Mouse (Mus musculus) thymus, adult 18-20 months (tissue): ENCODE data around the gene Ptgs1.

Experiments used
- DNase-seq, 2 experiments: peaks; one replicate each; pipeline ENCODE4 v3.0.0; 2022; ENCODE audit warnings: mixed read lengths in 2 of 2

Ptgs1 gene

GRCm38 (mm10) chr2:36215203-36215739 is 15.0 kb upstream of the Ptgs1 start:
- DNase-seq: no peak

GRCm38 (mm10) chr2:36216546-36216945 is 13.7 kb upstream of the Ptgs1 start:
- no peak for DNase-seq

GRCm38 (mm10) chr2:36216953-36217573 is 13.2 kb upstream of the Ptgs1 start:
- DNase-seq: no peak

GRCm38 (mm10) chr2:36217692-36218233 is 12.5 kb upstream of the Ptgs1 start:
- no peak for DNase-seq

- DNase-seq: no peak
Observed at GRCm38 (mm10) chr2:36220106-36220505, 10.1 kb upstream of the Ptgs1 start.

- no peak for DNase-seq
Observed at GRCm38 (mm10) chr2:36220891-36221290, 9.3 kb upstream of the Ptgs1 start.

GRCm38 (mm10) chr2:36222168-36222848 is 7.9 kb upstream of the Ptgs1 start:
- DNase-seq: no peak

- no peak for DNase-seq
Observed at GRCm38 (mm10) chr2:36223436-36223835, 6.8 kb upstream of the Ptgs1 start.

- DNase-seq: no peak
Observed at GRCm38 (mm10) chr2:36224153-36224552, 6.1 kb upstream of the Ptgs1 start.

GRCm38 (mm10) chr2:36224599-36224998 is 5.6 kb upstream of the Ptgs1 start:
- DNase-seq: no peak

GRCm38 (mm10) chr2:36230967-36231366 is 741 bp downstream of the Ptgs1 start:
- DNase-seq: no peak

- DNase-seq: no peak
Observed at GRCm38 (mm10) chr2:36234526-36235368, 4.5 kb downstream of the Ptgs1 start.

- no peak for DNase-seq
Observed at GRCm38 (mm10) chr2:36235917-36236316, 5.7 kb downstream of the Ptgs1 start.

- DNase-seq: no peak
Observed at GRCm38 (mm10) chr2:36236889-36237288, 6.7 kb downstream of the Ptgs1 start.

GRCm38 (mm10) chr2:36237557-36237956 is 7.3 kb downstream of the Ptgs1 start:
- no peak for DNase-seq

GRCm38 (mm10) chr2:36238467-36238866 is 8.2 kb downstream of the Ptgs1 start:
- no peak for DNase-seq

GRCm38 (mm10) chr2:36238951-36239350 is 8.7 kb downstream of the Ptgs1 start:
- no peak for DNase-seq

- DNase-seq: no peak
Observed at GRCm38 (mm10) chr2:36242514-36242913, 12.3 kb downstream of the Ptgs1 start.

- DNase-seq: no peak
Observed at GRCm38 (mm10) chr2:36243296-36243891, 13.2 kb downstream of the Ptgs1 start.

GRCm38 (mm10) chr2:36243892-36244309 is 13.7 kb downstream of the Ptgs1 start:
- DNase-seq: no peak

- DNase-seq: no peak
Observed at GRCm38 (mm10) chr2:36244705-36245104, 14.5 kb downstream of the Ptgs1 start.

- DNase-seq: no peak
Observed at GRCm38 (mm10) chr2:36247964-36248363, 17.7 kb downstream of the Ptgs1 start.

GRCm38 (mm10) chr2:36251156-36251555 is 20.9 kb downstream of the Ptgs1 start:
- DNase-seq: no peak
